Mouse (Mus musculus): Measurements from ENCODE around the gene Ube2b.

The Ube2b gene

DNA sequence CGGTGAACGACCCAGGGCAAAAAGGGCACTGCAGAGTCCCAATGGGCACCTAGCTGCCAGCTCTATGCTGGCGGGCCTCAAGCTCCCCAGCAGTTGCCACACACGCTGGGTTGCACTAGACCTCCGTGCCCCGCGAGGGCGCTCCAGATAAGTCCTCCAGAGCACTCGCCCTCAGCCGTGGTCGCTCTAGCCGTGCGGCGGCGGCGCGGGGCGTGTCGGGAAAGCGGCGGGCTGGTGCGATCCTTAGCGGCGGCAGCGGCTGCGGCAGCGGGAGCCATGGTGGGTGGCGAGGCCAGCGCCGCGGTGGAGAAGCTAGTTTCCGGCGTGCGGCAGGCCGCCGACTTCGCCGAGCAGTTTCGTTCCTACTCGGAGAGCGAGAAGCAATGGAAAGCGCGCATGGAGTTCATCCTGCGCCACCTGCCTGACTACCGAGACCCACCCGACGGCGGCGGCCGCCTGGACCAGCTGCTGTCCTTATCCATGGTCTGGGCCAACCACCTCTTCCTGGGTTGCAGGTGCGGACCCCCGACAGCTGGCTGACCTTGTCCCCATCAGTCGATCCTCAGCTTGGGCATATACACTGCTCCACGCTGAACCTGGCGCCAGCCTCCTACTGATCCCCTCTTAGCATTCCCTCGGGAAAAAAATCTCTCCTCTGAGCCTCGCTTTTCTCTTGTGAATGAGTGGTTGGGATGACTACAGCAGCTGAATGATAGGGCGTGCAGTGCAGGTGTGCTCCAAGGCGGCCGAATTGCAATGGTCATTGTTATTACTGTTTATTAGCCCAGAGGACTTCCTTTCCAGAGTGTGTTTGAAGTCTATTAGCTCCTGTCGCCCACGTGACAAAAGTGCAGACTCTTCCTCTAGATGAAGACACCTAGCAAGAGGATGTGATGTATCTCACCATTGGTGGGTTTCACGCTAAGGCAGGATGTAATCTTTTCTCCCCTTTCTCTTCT lies 32.8 kb downstream of the Ube2b start, which contains the start of gene Cdkn2aipnl:
Gene Cdkn2aipnl (plus strand): TSS at position 219 of the 959 bp plus-strand sequence.
- peak; percentile 84 for DNase-seq (ENCODE audit: low read depth, low spot score)

DNA sequence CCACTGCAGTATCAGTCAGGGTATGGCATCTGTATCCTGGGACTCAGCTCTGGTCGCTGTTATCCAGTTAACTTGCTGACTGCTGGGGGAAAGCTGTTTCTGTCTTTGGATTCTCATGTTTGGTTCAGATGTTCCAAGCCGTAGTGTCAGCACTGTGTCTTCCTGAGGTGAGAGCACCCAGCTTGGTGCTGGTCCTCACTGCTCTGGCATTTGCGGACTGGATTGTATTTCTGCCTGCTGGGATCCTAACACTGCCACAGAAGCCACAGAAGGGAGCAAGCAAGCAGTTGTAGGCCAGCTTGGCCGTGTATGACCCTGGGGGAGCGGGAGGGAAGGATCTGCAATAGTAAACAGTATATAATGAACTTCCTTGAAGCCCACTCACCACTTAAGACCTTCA lies 33.9 kb downstream of the Ube2b start:
- no peak for DNase-seq (ENCODE audit: low read depth, low spot score)

DNA sequence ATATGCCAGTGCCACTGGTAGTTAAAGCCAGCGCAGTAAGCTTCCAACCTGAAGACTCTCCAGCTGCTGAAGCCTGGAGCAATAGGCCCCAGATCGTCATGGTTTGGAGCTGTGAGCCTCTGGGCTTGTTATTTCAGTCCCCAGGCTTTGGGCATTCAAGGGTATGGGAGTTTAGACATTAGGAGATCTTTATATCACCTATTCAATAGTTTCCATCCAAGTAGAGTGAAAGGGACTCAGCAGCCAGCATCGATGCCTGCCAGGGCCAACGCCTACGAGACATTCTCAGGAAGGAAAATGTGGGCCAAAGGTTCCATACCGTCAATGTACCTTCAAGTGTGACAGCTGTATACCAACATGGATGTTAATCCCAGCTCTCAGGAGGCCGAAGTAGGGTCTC lies 38.3 kb downstream of the Ube2b start:
- DNase-seq (ENCODE audit: low read depth, low spot score) = no peak

DNA sequence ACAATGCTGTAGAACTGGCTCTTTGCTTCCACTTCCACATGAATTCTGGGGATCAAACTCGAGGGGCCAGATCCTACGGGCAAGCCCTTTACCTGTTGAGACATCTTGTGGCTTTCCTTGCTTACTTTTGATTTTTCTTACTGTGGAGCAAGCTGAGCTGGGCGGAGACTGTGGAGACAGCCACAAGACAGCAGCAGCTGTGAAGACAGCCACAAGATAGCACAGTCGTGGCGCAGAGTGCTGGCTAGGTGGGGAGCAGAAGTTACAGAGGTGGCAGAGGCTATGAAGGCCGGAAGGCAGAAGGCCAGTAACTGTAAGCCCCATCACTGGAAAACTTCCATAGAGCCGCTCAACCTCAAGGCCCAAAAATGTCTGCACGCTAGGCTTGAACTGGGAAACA lies 38.8 kb downstream of the Ube2b start:
- DNase-seq (ENCODE audit: low read depth, low spot score) = no peak

DNA sequence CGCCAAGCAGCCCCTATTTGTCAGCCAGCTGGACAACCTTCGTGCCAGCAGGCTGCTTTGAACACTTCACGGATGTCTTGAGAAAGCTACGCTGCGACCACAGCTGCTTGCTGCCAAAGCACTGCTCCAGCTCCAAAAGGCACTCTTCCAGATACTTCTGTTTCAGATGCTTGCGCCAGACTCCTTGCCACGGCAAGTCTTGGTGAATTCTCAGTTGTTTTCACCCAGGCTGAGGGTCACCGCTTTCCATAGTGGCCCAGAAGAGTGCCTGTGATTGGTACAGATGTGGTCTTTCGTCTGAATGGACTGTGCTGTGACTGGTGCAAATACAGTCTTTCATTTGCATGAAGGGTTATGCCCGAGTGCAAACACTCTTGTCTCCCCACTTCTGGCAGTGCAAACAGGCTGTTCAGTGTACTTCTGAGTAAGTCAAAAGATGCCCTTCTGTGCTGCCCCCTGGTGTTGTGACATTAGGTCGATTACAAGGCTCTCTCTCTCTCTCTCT lies 39.5 kb downstream of the Ube2b start:
- no peak for DNase-seq (ENCODE audit: low read depth, low spot score)

DNA sequence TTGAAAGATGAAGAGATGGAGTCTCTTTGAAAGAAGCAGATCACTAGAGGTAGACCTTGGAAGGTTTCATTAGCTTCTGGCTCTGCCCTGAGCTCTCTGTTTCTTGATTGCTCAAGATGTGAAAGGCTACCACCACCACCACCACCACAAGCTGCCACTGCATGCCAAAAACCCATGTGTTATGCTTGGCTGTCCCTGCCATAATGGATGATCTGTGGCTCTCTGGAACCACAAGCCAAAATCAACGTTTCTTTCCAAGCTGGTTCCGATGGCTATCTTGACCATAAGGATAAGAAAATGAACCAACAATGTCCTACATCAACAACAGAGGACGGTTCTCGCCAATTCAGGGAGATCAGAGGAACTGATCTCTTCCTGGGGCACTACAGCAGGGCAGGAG lies 40.5 kb downstream of the Ube2b start:
- DNase-seq (ENCODE audit: low read depth, low spot score) = no peak

DNA sequence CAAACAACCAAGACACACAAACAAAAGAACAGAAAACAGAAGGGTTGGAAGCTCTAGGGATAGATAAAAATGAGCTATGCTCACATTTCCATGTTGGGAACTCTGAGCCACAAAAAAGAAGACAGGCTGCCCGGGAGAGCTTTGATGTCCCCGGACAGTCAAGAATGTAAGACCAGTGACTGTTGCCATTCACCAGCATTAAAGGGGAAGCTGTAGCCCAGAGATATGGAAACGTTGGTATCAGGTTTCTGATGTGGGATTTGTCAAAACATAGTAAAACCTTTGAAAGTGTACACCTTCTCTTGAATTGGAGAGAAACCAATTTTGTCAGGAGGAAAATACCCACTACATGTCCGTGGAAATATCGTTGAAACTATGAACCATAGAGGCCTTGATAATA lies 41.1 kb downstream of the Ube2b start:
- no peak for DNase-seq (ENCODE audit: low read depth, low spot score)

DNA sequence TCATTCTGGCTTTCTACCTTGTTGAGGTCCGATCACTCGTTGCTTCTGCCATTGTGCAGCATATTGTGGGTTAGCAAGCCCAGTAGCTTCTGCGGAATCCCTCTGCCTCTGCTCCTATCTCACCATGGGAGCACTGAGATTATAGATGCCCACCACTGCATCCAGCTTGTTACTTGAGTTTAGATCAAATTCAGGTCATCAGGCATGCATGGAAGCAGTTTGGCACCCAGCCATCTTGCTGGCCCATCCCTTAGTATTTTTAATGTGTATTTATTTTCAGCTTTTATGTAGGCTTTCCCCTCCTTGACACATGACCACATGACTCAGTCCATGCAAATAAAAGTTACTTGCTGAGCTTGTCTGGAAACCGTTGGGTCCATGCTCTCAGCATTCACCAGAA lies 42.8 kb downstream of the Ube2b start:
- DNase-seq (ENCODE audit: low read depth, low spot score) = no peak

DNA sequence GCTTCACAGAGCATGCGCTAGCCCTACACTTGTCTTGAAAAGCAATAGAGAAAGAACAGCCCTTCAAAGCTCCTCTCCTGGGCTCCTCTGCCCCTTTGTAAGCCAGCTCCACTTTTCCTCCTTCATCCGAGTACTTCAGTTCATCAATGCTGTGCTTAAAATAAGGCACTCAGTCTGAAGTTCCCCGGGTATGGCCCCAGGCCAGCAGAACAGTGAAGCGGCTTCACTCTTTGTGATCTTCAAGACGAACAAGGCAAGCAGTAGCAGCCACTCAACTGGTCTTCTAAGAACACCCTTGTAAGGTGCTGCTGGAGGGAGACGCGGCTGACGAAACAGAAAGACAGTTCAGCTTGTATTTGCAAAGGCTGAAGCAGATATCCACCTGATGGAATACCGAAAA lies 44.5 kb downstream of the Ube2b start:
- no peak for DNase-seq (ENCODE audit: low read depth, low spot score)

DNA sequence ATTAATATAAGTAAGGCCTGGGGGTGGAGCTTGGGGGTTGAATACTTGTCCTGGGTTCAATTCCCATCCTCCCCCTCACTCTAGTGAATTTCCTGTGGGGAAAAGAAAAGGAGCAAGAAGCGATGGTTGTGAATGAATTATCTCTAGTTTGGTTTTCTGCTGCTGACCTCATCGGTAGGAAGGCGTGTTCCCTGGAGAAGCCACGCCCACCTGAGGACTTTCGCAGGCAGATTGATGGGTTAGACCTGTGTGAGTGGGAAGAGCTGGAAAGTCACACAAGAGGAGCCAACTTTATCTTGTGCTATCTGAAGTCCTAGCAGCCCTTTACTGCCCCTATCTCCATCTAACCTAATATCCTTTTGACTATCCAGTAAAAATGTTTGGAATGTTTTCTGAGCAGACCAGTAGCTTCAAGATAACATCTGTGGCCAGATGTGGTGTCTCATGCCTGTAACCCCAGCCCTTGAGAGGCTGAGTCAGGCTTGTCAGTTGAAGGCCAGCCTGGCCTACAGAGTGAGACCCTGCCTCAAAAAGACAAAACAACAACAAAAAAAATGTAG lies 48.6 kb downstream of the Ube2b start:
- no peak for DNase-seq (ENCODE audit: low read depth, low spot score)

DNA sequence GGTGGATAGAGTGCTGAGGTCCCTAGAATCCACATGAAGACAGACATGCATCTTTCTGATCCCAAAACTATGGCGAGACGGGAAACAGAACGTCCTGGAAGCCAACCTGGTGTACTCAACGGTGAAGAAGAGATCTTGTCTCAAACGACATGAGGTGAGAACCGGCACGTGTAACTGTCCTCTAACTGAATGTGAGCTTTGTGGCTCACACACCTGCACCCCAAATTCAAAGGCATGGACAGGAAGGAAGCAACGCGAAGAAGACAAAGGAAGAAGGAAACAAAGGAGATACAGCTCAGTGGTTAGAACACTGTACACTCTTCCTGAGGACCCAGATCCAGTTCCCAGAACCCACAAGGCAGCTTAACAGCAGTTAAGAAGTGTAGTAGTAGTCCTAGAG lies 50.6 kb downstream of the Ube2b start:
- DNase-seq (ENCODE audit: low read depth, low spot score) = no peak

DNA sequence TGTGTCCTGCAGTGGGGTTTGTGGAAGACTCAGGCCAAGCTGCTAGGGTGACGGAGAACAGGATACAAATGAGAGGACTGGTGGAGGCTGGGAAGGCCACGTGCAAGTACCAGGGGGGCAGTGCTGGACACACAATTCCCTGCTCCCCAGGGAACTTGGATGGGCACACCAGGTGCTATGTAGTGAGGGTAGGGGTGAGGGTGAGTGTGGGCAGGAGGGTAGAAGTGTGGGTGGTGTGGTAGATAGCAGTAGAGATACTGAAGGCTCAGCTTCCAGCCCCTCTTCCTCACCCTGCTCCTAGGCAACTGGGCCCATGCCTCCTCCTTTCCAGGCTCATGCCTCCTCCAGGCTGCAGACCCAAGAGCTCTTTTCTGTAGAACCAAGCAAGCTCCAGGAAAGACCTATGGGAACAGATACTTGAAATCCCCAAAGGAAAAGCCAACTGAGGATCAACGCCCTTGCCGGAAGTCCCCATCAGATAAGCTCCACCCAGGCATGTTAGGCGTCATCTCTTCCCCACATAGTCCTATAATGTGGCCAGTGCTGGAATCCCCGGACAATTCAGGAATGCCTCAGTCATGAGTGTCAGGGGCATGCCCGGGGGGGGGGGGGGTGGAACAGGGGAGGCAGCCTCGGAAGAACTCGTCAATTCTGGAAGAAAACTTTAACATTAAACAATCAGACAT lies 51.3 kb downstream of the Ube2b start:
- DNase-seq (ENCODE audit: low read depth, low spot score) = no peak

DNA sequence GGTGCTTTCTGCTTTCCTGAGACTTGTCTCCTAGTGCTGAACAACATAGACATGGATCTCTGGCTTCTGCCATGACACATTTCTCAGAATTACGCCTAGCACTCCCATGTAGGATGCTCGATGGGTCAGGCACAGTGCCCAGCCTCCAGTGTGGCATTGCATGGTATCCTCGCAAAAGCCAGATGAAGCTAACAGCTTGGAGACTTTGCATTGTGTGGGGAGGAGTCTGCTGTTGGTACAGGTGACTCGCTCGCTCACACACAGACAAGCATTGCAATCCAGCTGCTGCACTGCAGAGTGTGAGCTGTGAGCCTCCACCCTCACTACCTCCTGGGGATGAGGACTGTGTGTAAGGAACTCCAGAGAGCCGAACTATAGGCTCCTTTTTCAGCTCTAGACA lies 54.4 kb downstream of the Ube2b start:
- no peak for DNase-seq (ENCODE audit: low read depth, low spot score)

DNA sequence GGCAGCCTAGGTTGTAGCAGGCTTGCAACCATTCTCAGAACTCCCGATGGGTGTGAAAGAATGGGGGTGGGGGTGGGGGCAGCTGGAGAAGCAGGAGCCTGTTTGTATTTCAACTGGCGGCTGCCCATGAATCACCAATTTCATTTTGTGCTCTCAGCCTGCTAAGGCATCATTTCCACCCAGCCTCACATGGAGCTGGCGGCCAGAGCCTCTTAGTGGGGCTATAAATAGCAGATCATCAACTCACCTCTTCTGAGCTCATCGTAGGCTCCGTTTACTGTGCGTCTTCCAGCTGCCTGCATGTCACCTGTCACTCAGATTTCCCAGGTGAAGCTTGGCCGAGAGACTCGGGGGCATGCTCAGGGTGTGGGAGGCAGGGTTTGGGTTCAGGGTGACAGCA lies 55.0 kb downstream of the Ube2b start:
- peak; percentile 82 for DNase-seq (ENCODE audit: low read depth, low spot score)

DNA sequence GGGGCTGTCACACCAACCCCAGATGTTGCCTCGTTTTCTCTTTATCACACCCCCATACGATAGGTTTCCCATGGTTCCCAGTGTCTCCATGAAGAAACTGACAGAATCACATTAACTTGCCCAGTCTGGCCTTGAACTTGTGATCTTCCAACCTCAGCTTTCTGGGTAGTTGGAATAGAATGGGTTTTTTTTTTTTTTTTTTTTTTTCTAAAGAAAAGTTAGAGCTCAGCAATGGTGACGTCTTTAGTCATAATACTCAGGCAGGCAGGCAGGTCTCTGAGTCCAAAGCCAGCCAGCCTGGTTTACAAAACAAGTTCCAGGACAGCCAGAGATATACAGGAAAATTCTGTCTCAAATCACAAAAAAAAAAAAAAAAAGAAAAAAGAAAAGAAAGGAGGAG lies 56.3 kb downstream of the Ube2b start:
- no peak for DNase-seq (ENCODE audit: low read depth, low spot score)

DNA sequence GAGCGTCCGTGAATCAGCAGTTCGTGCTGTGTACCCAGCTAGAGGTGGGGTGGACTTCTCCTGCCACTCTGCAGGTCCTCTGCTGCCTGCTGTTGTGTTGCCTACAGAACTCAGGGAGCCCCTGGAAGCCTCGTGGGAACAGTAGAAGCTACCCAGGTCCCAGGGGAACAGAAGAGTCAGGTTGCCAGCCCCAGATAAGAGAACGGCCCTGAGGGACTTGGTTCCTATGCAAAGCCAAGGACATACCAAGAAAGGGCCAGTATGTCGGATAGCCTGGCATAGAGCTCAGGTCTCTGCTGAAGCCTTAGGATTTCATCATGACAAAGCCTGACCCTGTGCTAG lies 57.1 kb downstream of the Ube2b start:
- DNase-seq (ENCODE audit: low read depth, low spot score) = no peak

DNA sequence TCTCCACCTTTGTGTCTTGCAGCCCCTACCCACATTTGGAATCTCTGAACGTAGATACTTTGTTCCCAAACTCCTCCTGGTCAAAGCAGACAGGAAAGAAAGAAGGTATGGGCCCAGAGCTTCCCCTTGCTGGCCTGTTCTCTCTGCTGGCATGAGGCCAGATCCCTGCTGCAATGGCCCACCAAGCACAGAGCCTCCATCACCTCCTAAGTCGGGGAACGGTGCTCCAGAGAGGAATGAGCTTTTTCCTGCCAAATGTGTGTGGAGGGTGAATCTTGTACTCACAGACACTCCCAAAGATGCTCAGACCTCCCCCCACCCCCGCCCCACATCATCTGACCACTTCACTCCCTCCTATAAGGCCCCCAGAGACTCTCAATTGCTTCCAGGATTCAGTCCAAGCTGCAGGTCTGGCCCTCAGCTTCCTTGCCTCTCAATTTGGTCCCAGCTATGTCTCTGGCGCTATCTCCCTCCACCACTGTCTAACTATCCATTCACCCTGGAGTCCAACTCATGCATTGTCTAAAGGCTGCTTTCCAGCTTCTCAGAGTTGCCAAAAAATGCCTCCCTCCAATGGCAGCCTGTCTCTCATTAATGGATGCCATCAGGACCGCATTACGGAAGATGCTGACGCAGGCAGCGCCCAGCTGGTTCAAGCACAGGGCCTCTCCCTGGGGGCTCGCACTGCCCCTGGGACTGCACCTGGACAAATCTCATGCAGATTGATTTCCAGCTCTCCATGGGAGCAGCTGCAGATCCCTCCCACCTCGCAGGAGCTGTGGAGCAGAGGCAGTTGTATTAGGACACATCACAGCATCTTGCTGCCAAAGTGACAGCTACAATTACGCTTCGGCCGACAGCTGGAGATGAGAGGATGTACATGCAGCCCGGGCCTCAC lies 57.7 kb downstream of the Ube2b start:
- DNase-seq (ENCODE audit: low read depth, low spot score) = no peak

DNA sequence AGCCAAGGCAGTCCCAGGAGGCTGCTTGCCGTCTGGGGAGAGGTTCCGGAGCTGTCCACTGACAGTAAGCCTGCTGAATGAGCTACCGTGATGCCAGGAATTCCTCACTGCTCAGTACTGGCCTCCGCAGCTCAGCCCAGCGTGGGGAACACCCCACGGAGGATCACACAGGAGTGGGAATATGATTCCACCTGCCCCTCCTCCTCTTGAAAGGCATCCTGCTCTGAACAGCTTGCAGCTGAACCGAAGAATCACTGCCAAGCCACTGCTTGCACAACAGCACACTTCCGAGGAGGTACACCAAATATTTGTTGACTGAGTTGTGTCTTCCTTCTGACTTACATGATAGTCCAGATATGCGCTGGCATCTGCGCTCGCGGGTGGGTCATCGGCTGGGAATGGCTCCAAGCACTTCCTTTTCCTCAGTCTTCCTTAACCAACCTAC lies 60.0 kb downstream of the Ube2b start:
- no peak for DNase-seq (ENCODE audit: low read depth, low spot score)

DNA sequence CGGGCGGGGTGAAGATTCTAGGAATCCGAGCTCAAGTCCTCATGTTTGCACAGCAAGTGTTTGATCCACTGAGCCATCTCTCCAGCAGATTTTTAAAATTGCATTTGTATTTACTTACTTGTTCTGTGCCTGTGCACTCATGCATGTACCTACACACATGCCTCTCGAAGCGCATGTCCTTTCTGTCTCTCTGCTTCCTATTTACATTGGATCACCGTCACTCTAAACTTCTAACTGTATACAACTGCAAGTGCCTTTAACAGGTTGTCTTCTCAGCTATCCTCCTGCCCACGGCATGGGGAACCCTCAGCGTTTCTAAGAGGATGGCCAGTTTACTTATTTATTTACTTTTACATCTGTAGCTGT lies 61.0 kb downstream of the Ube2b start:
- no peak for DNase-seq (ENCODE audit: low read depth, low spot score)

DNA sequence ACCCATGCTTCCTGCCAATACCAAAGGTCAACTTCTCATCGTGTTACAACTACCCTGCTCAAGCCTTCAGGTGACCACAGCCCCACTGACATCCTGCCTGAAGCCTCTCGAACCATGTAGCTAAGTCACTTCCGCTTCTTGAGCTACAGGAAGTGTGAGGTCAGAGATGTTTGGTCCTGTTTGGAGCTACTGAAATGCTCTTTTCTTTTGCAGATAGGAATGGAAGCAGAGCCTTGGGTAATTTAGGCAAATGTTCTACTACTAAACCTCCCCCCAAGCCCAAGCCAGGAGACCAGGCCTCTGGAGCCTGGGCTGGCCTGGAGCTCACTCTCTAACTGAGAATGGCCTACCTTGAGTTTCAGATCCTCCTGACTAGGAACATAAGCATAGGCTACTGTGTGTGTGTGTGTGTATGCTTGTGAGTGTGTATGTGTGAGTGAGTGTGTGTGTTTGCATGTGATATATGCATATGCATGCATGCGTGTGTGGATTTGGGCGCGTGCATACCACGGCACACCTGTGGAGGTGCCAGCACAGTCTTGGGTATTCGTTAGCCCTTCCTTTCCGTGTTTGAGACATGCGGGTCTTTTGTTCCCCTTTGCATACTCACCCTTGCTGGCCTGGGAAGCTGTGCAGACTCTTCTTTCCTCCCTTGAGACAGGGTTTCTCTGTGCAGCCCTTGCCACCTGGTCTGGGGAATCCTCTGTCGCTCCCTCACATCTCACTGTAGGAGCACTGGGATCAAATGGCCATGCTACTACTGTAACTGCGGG lies 61.6 kb downstream of the Ube2b start:
- no peak for DNase-seq (ENCODE audit: low read depth, low spot score)

DNA sequence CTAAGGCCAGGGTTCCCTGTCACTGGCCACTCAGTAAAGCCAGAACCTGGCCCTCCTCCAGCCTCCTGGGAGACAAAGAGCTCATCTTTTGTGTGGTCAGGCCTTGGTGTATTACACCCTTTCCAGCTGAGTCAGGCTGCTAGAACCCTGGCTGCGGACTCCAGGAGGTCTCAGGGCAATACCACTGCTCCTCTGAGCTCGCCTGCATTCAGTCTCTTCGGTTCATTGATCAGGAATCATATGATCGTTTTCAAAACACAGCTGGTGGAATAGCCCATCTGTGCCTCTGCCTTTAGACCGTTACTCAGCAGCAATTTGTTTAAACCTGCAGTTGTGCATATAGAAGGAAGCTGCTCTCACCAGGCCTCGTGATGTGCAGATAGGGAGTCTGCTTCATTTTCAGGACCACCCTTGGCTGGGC lies 63.2 kb downstream of the Ube2b start:
- DNase-seq (ENCODE audit: low read depth, low spot score) = no peak
